Mouse (Mus musculus): ENCODE data around the gene Retsat. TPM values are rescaled to one million over a fixed set of nuclear protein-coding genes. Genes with fewer than 3 reads are reported as not detected.
A peak's percentile ranks its signal among the peaks of the same experiment; 100 is the strongest.

The Retsat gene
- polyA plus RNA-seq, 1 experiment from 2014 or later, result 20.1 TPM

DNA sequence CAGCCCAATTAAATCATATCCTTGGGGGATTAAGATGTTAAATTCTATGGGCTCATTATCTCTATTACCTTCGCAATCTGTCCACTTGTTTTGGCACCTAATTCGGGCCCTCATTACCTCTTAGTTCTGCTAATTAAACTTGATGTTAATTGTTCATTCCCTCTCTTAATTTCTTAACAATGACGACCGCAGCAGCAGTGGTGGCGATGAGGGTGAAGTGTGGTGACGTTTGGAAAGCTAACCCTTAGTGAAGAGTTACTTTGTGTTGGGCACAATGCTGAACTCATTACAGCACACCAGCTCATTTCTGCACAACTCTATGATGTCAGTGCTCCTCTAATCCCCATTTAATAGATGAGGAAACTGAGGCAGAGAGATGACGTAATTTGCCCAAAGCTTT is 47.1 kb downstream of the Retsat start:
- H3K4me2 ChIP-seq (replicated peaks; ENCODE audit: low read depth, low read length), result no peak overlapping the region
- peaks cover 17% of the 10 kb centered on the region; the same call in 1 of the 2 replicates for H3K4me1 ChIP-seq (ENCODE audit: control insufficient read depth, insufficient read depth, low read length)
- WGBS, result 83% methylated on average over 7 of the region's 7 CpGs
- no peaks in the 10 kb centered on the region for H3K27me3 ChIP-seq (ENCODE audit: control insufficient read depth, insufficient read depth, low read length)
- no peak for ATAC-seq (ENCODE audit: low FRiP score, low TSS enrichment)
- no peak overlapping the region for H3K9ac ChIP-seq (ENCODE audit: low read depth, low read length)
- peaks cover 13% of the 10 kb centered on the region; the same call in 1 of the 2 replicates for H3K36me3 ChIP-seq (ENCODE audit: control insufficient read depth, insufficient read depth, low read length)
- H3K27ac ChIP-seq (ENCODE audit: low read depth, low read length), result no peak overlapping the region
- H3K9me3 ChIP-seq (ENCODE audit: control insufficient read depth, low read length), result no peaks in the 10 kb centered on the region
- no peak overlapping the region for H3K4me3 ChIP-seq (ENCODE audit: low read length)

DNA sequence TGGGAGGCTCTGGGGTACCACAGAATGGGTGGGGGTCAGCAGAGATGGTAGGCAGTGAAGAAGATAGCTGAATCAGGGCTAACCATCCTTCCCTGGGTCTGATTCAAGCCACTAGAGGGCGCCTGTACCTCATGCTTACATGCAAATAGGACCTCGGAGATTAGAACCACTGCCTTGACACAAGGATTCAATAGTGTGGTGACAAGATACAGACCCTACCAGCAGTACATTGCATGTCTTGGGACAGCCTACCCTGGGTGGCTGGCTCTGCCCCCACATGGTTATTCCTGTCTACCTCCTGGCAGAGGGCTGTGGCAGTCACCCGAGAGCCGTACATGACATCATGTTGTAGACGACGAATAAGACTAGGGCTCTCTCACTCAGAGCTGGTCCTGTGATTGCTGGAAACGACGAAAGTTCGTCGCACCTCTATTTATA is 49.1 kb downstream of the Retsat start:
- no peak overlapping the region for H3K4me3 ChIP-seq (ENCODE audit: low read length)
- no peak overlapping the region for H3K27ac ChIP-seq (ENCODE audit: low read depth, low read length)
- no peaks in the 10 kb centered on the region for H3K27me3 ChIP-seq (ENCODE audit: control insufficient read depth, insufficient read depth, low read length)
- H3K4me2 ChIP-seq (replicated peaks; ENCODE audit: low read depth, low read length), result no peak overlapping the region
- 54% methylated on average over 10 of the region's 10 CpGs for WGBS
- peak; percentile 63 for ATAC-seq (ENCODE audit: low FRiP score, low TSS enrichment)
- no peak overlapping the region for H3K9ac ChIP-seq (ENCODE audit: low read depth, low read length)
- H3K9me3 ChIP-seq (ENCODE audit: control insufficient read depth, low read length), result no peaks in the 10 kb centered on the region
- peaks cover 24% of the 10 kb centered on the region; the same call in 1 of the 2 replicates for H3K4me1 ChIP-seq (ENCODE audit: control insufficient read depth, insufficient read depth, low read length)
- peaks cover 13% of the 10 kb centered on the region; the same call in 1 of the 2 replicates for H3K36me3 ChIP-seq (ENCODE audit: control insufficient read depth, insufficient read depth, low read length)

DNA sequence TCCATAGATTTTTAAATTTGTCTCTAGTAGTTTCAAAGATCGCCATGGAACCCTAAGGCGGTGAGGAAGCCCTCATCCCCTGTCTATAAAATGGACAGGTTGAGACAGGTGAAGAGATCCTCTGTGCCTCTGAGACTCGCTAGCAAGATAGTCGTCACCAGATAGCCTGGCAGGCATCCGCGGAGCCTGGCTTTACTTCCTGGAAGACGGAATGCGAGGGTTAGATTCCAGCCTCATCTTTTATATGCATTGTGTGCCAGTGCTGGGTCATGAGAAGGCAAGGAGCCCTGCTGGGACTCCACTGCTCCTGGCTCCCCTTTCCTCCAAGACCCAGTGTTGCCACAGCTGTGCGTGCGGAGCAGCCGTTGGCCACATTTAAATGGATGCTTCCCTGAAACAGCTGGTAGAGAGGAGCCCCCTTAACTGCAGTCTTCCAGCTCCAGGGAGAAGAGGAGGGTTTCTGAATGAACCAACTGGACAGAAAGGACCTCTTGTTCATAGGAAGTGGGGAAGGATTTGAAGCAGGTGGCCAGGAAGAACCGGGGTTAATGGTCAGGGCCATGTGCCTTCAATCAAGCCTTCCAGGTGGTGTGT is 49.8 kb downstream of the Retsat start:
- Histone ChIP-seq H3K4me3 (ENCODE audit: low read length) (no peak overlapping the region), H3K9me3 (ENCODE audit: control insufficient read depth, low read length) (no peaks in the 10 kb centered on the region), H3K27ac (ENCODE audit: low read depth, low read length) (0 out of 2 replicates have a peak overlapping the region, but pooled peaks have one; percentile 17), H3K9ac (ENCODE audit: low read depth, low read length) (no peak overlapping the region), H3K27me3 (ENCODE audit: control insufficient read depth, insufficient read depth, low read length) (no peaks in the 10 kb centered on the region), H3K4me2 (replicated peaks; ENCODE audit: low read depth, low read length) (no peak overlapping the region), H3K36me3 (ENCODE audit: control insufficient read depth, insufficient read depth, low read length) (peaks cover 13% of the 10 kb centered on the region; the same call in 1 of the 2 replicates), H3K4me1 (ENCODE audit: control insufficient read depth, insufficient read depth, low read length) (peaks cover 24% of the 10 kb centered on the region; the same call in 1 of the 2 replicates)
- no peak for ATAC-seq (ENCODE audit: low FRiP score, low TSS enrichment)
- 56% methylated on average over 12 of the region's 12 CpGs for WGBS

DNA sequence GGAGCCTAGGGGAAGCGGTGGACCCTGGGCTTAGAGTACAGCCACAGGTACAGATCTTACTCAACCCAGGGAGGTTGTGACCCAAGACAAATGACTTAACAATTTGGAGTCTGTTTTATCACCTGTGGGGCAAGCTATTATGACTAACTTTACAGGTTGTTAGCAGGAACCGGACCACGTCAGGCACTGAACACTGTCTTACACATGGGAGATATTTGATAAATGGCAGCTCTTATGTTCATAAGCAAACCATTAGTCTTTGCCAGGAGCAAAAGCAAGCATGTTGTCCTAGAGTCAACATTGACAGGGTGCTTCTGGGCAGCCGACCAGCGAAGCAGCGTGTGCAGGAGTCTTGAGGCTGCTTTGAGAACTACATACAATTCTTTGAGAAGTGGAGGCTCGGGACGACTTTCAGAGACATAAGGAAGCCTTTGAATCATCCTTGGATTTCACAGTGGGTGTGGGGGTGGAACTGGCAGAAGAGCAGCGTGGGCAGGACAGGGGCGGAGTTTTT is 52.1 kb downstream of the Retsat start:
- Histone ChIP-seq H3K27me3 (ENCODE audit: control insufficient read depth, insufficient read depth, low read length) (no peaks in the 10 kb centered on the region), H3K4me1 (ENCODE audit: control insufficient read depth, insufficient read depth, low read length) (peaks cover 44% of the 10 kb centered on the region), H3K27ac (ENCODE audit: low read depth, low read length) (no peak overlapping the region), H3K9ac (ENCODE audit: low read depth, low read length) (no peak overlapping the region), H3K9me3 (ENCODE audit: control insufficient read depth, low read length) (no peaks in the 10 kb centered on the region), H3K4me3 (ENCODE audit: low read length) (no peak overlapping the region), H3K36me3 (ENCODE audit: control insufficient read depth, insufficient read depth, low read length) (peaks cover 13% of the 10 kb centered on the region; the same call in 1 of the 2 replicates), H3K4me2 (replicated peaks; ENCODE audit: low read depth, low read length) (no peak overlapping the region)
- no peak for ATAC-seq (ENCODE audit: low FRiP score, low TSS enrichment)
- 53% methylated on average over 10 of the region's 10 CpGs for WGBS

DNA sequence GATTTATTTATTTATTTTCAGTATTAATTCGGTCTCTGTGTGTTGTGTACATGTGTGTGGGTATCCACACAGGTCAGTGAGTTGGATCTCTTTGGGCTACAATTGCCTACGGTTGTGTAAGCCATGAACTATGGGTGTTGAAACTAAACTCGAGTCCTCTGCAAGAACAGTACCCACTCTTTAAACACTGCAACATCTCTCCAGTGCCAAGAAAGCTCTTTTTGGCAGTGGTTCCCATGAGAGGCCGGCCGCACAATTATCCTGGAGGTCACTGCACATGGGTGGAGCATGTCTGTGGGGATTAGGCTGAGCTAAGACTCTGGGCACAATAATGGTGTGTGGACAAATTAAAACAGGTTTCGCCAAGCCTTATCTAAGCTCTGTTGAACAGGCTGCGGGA is 55.1 kb downstream of the Retsat start:
- no peaks in the 10 kb centered on the region for H3K27me3 ChIP-seq (ENCODE audit: control insufficient read depth, insufficient read depth, low read length)
- H3K9ac ChIP-seq (ENCODE audit: low read depth, low read length), result no peak overlapping the region
- H3K36me3 ChIP-seq (ENCODE audit: control insufficient read depth, insufficient read depth, low read length), result peaks cover under 1% of the 10 kb centered on the region; the same call in 1 of the 2 replicates
- peaks cover 47% of the 10 kb centered on the region for H3K4me1 ChIP-seq (ENCODE audit: control insufficient read depth, insufficient read depth, low read length)
- ATAC-seq (ENCODE audit: low FRiP score, low TSS enrichment), result no peak
- no peak overlapping the region for H3K4me2 ChIP-seq (replicated peaks; ENCODE audit: low read depth, low read length)
- no peaks in the 10 kb centered on the region for H3K9me3 ChIP-seq (ENCODE audit: control insufficient read depth, low read length)
- 85% methylated on average over 7 of the region's 7 CpGs for WGBS
- H3K4me3 ChIP-seq (ENCODE audit: low read length), result no peak overlapping the region
- H3K27ac ChIP-seq (ENCODE audit: low read depth, low read length), result 0 out of 2 replicates have a peak overlapping the region, but pooled peaks have one; percentile 33

DNA sequence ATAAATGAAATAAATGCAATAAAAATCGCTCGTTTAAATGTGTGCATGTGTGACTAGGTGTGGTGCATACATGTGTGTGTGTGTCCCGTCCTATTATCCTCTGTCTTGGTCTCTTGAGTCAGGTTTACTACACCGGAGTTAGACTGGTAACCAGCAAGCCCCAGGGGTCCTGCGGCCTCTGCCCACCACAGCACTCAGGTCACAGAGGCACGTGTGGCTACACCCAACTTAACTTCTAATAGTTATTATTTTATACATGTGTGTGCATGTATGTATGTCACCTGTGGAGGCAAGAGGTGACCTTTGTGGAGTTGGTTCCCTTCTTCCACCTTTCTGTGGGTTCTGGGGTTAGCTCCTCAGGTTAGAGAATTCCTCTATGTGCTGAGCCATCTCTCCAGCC is 56.1 kb downstream of the Retsat start:
- peaks cover 48% of the 10 kb centered on the region for H3K4me1 ChIP-seq (ENCODE audit: control insufficient read depth, insufficient read depth, low read length)
- H3K36me3 ChIP-seq (ENCODE audit: control insufficient read depth, insufficient read depth, low read length), result no peaks in the 10 kb centered on the region
- no peak overlapping the region for H3K4me2 ChIP-seq (replicated peaks; ENCODE audit: low read depth, low read length)
- 87% methylated on average over 6 of the region's 6 CpGs for WGBS
- H3K27me3 ChIP-seq (ENCODE audit: control insufficient read depth, insufficient read depth, low read length), result no peaks in the 10 kb centered on the region
- H3K9ac ChIP-seq (ENCODE audit: low read depth, low read length), result no peak overlapping the region
- H3K4me3 ChIP-seq (ENCODE audit: low read length), result no peak overlapping the region
- no peak for ATAC-seq (ENCODE audit: low FRiP score, low TSS enrichment)
- H3K27ac ChIP-seq (ENCODE audit: low read depth, low read length), result peak overlapping the region; percentile 94; the same call in 1 of the 2 replicates
- no peaks in the 10 kb centered on the region for H3K9me3 ChIP-seq (ENCODE audit: control insufficient read depth, low read length)

DNA sequence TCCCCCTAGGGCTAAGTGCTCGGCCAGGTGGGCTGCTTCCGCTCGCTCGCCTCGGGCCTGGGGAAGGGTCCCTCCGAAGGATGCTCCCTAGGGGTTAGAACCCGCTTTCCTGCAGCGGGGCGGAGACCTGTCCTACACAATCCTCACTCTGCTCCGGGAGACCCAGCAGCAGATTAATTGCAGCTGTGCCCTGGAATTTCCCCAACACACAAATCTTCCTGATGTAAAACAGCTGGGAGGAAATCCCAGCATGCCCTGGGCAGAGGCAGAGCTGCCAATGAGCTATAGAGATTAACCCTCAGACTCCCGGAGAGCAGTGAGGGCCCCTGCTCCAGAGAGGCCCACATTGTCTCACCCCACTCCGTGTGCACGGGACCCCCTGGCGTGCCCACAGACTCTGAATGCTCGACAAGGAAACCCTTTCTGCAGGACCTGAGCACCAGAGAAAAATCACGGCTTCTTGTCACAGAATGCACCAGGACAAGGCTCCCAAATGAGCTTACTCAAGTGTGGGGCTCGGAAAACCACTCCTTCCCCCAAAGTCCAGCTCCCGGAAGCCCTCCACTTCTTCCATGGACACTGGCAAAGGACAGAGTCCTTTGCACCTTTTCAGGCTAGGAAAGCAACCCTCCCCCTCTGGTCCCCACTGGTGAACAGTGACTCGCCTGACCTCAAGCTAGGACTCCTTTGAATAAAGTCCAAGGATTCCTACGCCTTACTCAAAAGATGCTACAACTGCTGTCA is 57.2 kb downstream of the Retsat start:
- ATAC-seq (ENCODE audit: low FRiP score, low TSS enrichment), result peak; percentile 94
- H3K36me3 ChIP-seq (ENCODE audit: control insufficient read depth, insufficient read depth, low read length), result no peaks in the 10 kb centered on the region
- no peaks in the 10 kb centered on the region for H3K27me3 ChIP-seq (ENCODE audit: control insufficient read depth, insufficient read depth, low read length)
- peak overlapping the region; percentile 26 for H3K4me3 ChIP-seq (ENCODE audit: low read length)
- peak overlapping the region; percentile 29; the same call in 1 of the 2 replicates for H3K9ac ChIP-seq (ENCODE audit: low read depth, low read length)
- no peaks in the 10 kb centered on the region for H3K9me3 ChIP-seq (ENCODE audit: control insufficient read depth, low read length)
- peaks cover 52% of the 10 kb centered on the region for H3K4me1 ChIP-seq (ENCODE audit: control insufficient read depth, insufficient read depth, low read length)
- peak overlapping the region; percentile 46 for H3K4me2 ChIP-seq (replicated peaks; ENCODE audit: low read depth, low read length)
- WGBS, result 6% methylated on average over 20 of the region's 20 CpGs
- peak overlapping the region; percentile 94 for H3K27ac ChIP-seq (ENCODE audit: low read depth, low read length)

DNA sequence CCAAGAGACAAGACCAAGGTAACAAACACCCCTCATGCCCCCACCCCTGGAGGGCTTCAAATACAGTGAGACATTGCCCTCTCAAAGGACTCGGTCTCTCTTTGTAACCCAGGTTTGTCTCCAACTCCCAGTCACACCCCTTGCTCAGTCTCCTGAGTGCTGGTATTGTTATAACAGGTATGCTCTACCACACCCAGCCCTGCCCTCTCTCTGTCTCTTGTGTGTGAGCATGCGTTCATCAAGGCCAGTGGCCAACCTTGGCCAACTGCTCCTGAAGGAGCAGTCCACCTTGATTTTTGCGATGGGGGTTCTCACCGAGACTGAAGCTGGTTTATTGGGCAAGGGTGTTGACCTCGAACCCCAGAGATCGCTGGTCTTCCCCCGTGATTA is 57.8 kb downstream of the Retsat start:
- no peaks in the 10 kb centered on the region for H3K27me3 ChIP-seq (ENCODE audit: control insufficient read depth, insufficient read depth, low read length)
- peaks cover 52% of the 10 kb centered on the region for H3K4me1 ChIP-seq (ENCODE audit: control insufficient read depth, insufficient read depth, low read length)
- peak overlapping the region; percentile 94 for H3K27ac ChIP-seq (ENCODE audit: low read depth, low read length)
- 55% methylated on average over 7 of the region's 7 CpGs for WGBS
- H3K4me3 ChIP-seq (ENCODE audit: low read length), result peak overlapping the region; percentile 26; the same call in 1 of the 2 replicates
- H3K9me3 ChIP-seq (ENCODE audit: control insufficient read depth, low read length), result no peaks in the 10 kb centered on the region
- H3K4me2 ChIP-seq (replicated peaks; ENCODE audit: low read depth, low read length), result peak overlapping the region; percentile 46
- H3K9ac ChIP-seq (ENCODE audit: low read depth, low read length), result peak overlapping the region; percentile 18; the same call in 1 of the 2 replicates
- ATAC-seq (ENCODE audit: low FRiP score, low TSS enrichment), result no peak
- H3K36me3 ChIP-seq (ENCODE audit: control insufficient read depth, insufficient read depth, low read length), result no peaks in the 10 kb centered on the region

DNA sequence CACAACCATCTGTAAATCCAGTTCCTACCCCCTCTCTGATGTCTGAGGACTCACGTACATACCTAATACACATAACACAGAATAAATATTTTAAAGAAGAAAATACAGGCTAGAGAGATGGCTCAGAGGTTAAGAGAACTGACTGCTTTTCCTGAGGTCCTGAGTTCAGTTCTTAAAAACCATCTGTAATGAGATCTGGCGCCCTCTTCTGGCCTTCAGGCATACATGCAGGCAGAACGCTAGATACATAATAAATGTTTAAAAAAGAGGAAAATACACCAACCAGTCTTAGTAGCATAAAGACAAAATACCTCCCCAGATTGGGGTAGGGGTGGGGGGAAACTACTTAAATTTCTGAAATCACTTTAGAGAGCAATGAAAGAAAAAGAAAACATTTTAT is 59.7 kb downstream of the Retsat start:
- peaks cover 58% of the 10 kb centered on the region for H3K4me1 ChIP-seq (ENCODE audit: control insufficient read depth, insufficient read depth, low read length)
- H3K27me3 ChIP-seq (ENCODE audit: control insufficient read depth, insufficient read depth, low read length), result no peaks in the 10 kb centered on the region
- ATAC-seq (ENCODE audit: low FRiP score, low TSS enrichment), result no peak
- H3K4me2 ChIP-seq (replicated peaks; ENCODE audit: low read depth, low read length), result no peak overlapping the region
- H3K4me3 ChIP-seq (ENCODE audit: low read length), result no peak overlapping the region
- H3K36me3 ChIP-seq (ENCODE audit: control insufficient read depth, insufficient read depth, low read length), result no peaks in the 10 kb centered on the region
- H3K27ac ChIP-seq (ENCODE audit: low read depth, low read length), result no peak overlapping the region
- H3K9me3 ChIP-seq (ENCODE audit: control insufficient read depth, low read length), result no peaks in the 10 kb centered on the region
- no peak overlapping the region for H3K9ac ChIP-seq (ENCODE audit: low read depth, low read length)
- 66% methylated on average over 3 of the region's 3 CpGs for WGBS

All from kidney, embryonic 14.5 days (tissue).